Mouse (Mus musculus): ENCODE data around the gene Hbs1l.

GRCm38 (mm10) chr10:21351766-21352165, 56.0 kb downstream of the Hbs1l start:
- no peak for TF ChIP-seq GATA1 (IDR thresholded peaks at IDR 0.05; ENCODE audit: borderline replicate concordance, low read length)
- TF ChIP-seq FLI1 (IDR thresholded peaks at IDR 0.05; ENCODE audit: low read length), result no peak

All from megakaryocyte, embryonic 14.5 days (primary cell).